Mouse (Mus musculus) C2C12 (cell line): ENCODE results near the gene Nlrp14. TPM values are rescaled to one million over a fixed set of nuclear protein-coding genes. Genes with fewer than 3 reads are reported as not detected.
"Not testable (repeated sequence)": the region's sequence is repeated elsewhere in the genome, so short reads cannot be mapped to it uniquely, and the experiment has no call there.

ENCODE experiments used
- H3K27me3 ChIP-seq: one replicate; pipeline ENCODE4 v1.6.1; 2011; ENCODE audit not compliant: control insufficient read depth, insufficient read depth, insufficient read length
- H3K36me3 ChIP-seq: one replicate; pipeline ENCODE4 v1.6.1; 2011; ENCODE audit not compliant: control insufficient read depth, insufficient read depth
- H3K4me3 ChIP-seq: one replicate; pipeline ENCODE4 v1.5.1; 2011; ENCODE audit warnings: mild to moderate bottlenecking, control low read depth; ENCODE audit not compliant: poor library complexity, insufficient read depth, severe bottlenecking
- H3K79me2 ChIP-seq: one replicate; pipeline ENCODE4 v1.6.1; 2011; ENCODE audit not compliant: control insufficient read depth, insufficient read depth
- H3K79me3 ChIP-seq: one replicate; pipeline ENCODE4 v1.6.1; 2011; ENCODE audit warnings: low read depth, control low read depth
- H3ac ChIP-seq: one replicate; pipeline ENCODE3; 2011; ENCODE audit warnings: low read depth; ENCODE audit not compliant: control insufficient read depth, insufficient read length
- CEBPB ChIP-seq: IDR thresholded peaks from one replicate; pipeline ENCODE4 v1.6.1; 2011; ENCODE audit warnings: low read depth, mild to moderate bottlenecking, control low read depth, moderate library complexity
- CTCF ChIP-seq: IDR thresholded peaks from one replicate; pipeline ENCODE4 v1.5.1; 2011; ENCODE audit not compliant: control insufficient read depth, insufficient read depth, insufficient read length
- FOSL1 ChIP-seq: IDR thresholded peaks from one replicate; pipeline ENCODE4 v1.8.0; 2011; ENCODE audit warnings: mild to moderate bottlenecking, low read length; ENCODE audit not compliant: poor library complexity, insufficient read depth, severe bottlenecking
- MAX ChIP-seq: IDR thresholded peaks from one replicate; pipeline ENCODE4 v1.6.1; 2011; ENCODE audit warnings: mild to moderate bottlenecking, control low read depth
- MYOD1 ChIP-seq: IDR thresholded peaks from one replicate; pipeline ENCODE4 v1.6.1; 2011; ENCODE audit warnings: low read depth; ENCODE audit not compliant: control insufficient read depth, insufficient read length
- MYOG ChIP-seq: IDR thresholded peaks from one replicate; pipeline ENCODE4 v1.6.1; 2011; ENCODE audit not compliant: control insufficient read depth, insufficient read length; ENCODE audit errors: extremely low read depth
- USF1 ChIP-seq: IDR thresholded peaks from one replicate; pipeline ENCODE4 v1.6.1; 2011; ENCODE audit warnings: low read depth, mild to moderate bottlenecking, control low read depth, moderate library complexity
- long read RNA-seq, 2 experiments: library from polyadenylated mRNA; unstranded; transcript quantifications; one replicate each; pipeline ENCODE4 v2.0.0; 2019 to 2020
- polyA plus RNA-seq: library from polyadenylated mRNA; unstranded; fragments of >200 nt; fragmentation: generic; extraction: Trizol; gene quantifications from one replicate; pipeline ENCODE4 v1.2.1, GENCODE M21; 2012; ENCODE audit warnings: missing spikeins

The Nlrp14 gene
- polyA plus RNA-seq = not detected
- long read RNA-seq, experiment 1 = 0 reads
- long read RNA-seq, experiment 2 = 0 reads

GRCm38 (mm10) chr7:107166690-107167089 is at the start of gene Nlrp14:
Nlrp14 (plus strand) TSS chr7:107166990.
- Histone ChIP-seq H3K79me3 (no peaks in the 10 kb centered on the region), H3K36me3 (no peaks in the 10 kb centered on the region), H3ac (no peak within 1 kb of the TSS), H3K79me2 (no peaks in the 10 kb centered on the region), H3K27me3 (no peaks in the 10 kb centered on the region), H3K4me3 (no peak within 1 kb of the TSS)
- no peak for TF ChIP-seq MAX
- TF ChIP-seq CTCF = no peak

GRCm38 (mm10) chr7:107130983-107131382 is 35.8 kb upstream of the Nlrp14 start, which contains the start of gene Olfr715:
Olfr715 (minus strand) TSS chr7:107131083.
- not testable (repeated sequence) for H3K4me3 ChIP-seq, H3K36me3 ChIP-seq

GRCm38 (mm10) chr7:107138027-107138426 is 28.8 kb upstream of the Nlrp14 start, which contains the start of gene Olfr716:
Olfr716 (plus strand) TSS chr7:107138327.
- not testable (repeated sequence) for H3K79me2 ChIP-seq, H3K79me3 ChIP-seq, H3K36me3 ChIP-seq, H3K4me3 ChIP-seq, H3ac ChIP-seq, H3K27me3 ChIP-seq

More at GRCm38 (mm10) chr7:107130983-107131382, 35.8 kb upstream of the Nlrp14 start, which contains the start of gene Olfr715:
- not testable (repeated sequence) for H3K27me3 ChIP-seq, H3ac ChIP-seq, H3K79me2 ChIP-seq, H3K79me3 ChIP-seq

GRCm38 (mm10) chr7:107180406-107180805 is 13.6 kb downstream of the Nlrp14 start:
- Histone ChIP-seq H3K27me3 (no peaks in the 10 kb centered on the region), H3K79me3 (no peaks in the 10 kb centered on the region), H3ac (no peak overlapping the region), H3K4me3 (no peak overlapping the region), H3K36me3 (no peaks in the 10 kb centered on the region), H3K79me2 (no peaks in the 10 kb centered on the region)
- TF ChIP-seq CEBPB = no peak
- TF ChIP-seq MYOD1 = no peak
- no peak for TF ChIP-seq MAX
- no peak for TF ChIP-seq FOSL1
- no peak for TF ChIP-seq MYOG
- TF ChIP-seq CTCF = no peak

- no peak overlapping the region for H3ac ChIP-seq
- TF ChIP-seq MYOD1 (no peak), MAX (no peak), FOSL1 (no peak), MYOG (no peak), USF1 (no peak), CEBPB (no peak), CTCF (no peak)
- no peaks in the 10 kb centered on the region for H3K27me3 ChIP-seq
- no peaks in the 10 kb centered on the region for H3K79me3 ChIP-seq
- H3K36me3 ChIP-seq = no peaks in the 10 kb centered on the region
- H3K4me3 ChIP-seq = no peak overlapping the region
- H3K79me2 ChIP-seq = no peaks in the 10 kb centered on the region
These were observed 35.0 kb downstream of the Nlrp14 start for GRCm38 (mm10) chr7:107201817-107202216.

- Histone ChIP-seq H3ac (no peak overlapping the region), H3K36me3 (no peaks in the 10 kb centered on the region), H3K27me3 (no peaks in the 10 kb centered on the region), H3K4me3 (no peak overlapping the region), H3K79me2 (no peaks in the 10 kb centered on the region), H3K79me3 (no peaks in the 10 kb centered on the region)
- TF ChIP-seq CTCF (no peak), MYOG (no peak), MAX (no peak), MYOD1 (no peak), CEBPB (no peak), FOSL1 (no peak), USF1 (no peak)
These were observed 41.1 kb downstream of the Nlrp14 start for GRCm38 (mm10) chr7:107207843-107208242.

GRCm38 (mm10) chr7:107209204-107209860 is 42.5 kb downstream of the Nlrp14 start, which contains the start of gene Rbmxl2:
Rbmxl2 (plus strand) TSS chr7:107209445.
- H3K79me2 ChIP-seq = no peaks in the 10 kb centered on the region
- TF ChIP-seq CEBPB = no peak
- no peak for TF ChIP-seq MYOD1
- no peak for TF ChIP-seq CTCF
- no peak for TF ChIP-seq MYOG
- no peak for TF ChIP-seq MAX
- TF ChIP-seq FOSL1 = no peak
- no peak for TF ChIP-seq USF1
- H3K36me3 ChIP-seq = no peaks in the 10 kb centered on the region
- no peaks in the 10 kb centered on the region for H3K79me3 ChIP-seq
- no peaks in the 10 kb centered on the region for H3K27me3 ChIP-seq
- no peak within 1 kb of the TSS for H3K4me3 ChIP-seq
- no peak within 1 kb of the TSS for H3ac ChIP-seq
